Mouse (Mus musculus) olfactory bulb, adult 2 months (tissue): ENCODE data around the gene Chd5. TPM values are rescaled to one million over a fixed set of nuclear protein-coding genes. Genes with fewer than 3 reads are reported as not detected.

Experiments
- H3K27ac ChIP-seq: fragments of 200-500 bp; 2 replicates; pipeline ENCODE4 v1.5.1; 2012; ENCODE audit warnings: low read depth, low read length; ENCODE audit not compliant: insufficient read depth
- H3K4me1 ChIP-seq: fragments of 200-500 bp; 2 replicates; pipeline ENCODE4 v1.6.1; 2012; ENCODE audit warnings: low read length; ENCODE audit not compliant: control insufficient read depth, insufficient read depth
- H3K4me3 ChIP-seq: fragments of 200-500 bp; 2 replicates; pipeline ENCODE4 v1.5.1; 2012; ENCODE audit warnings: mild to moderate bottlenecking, low read depth, low read length, moderate library complexity; ENCODE audit not compliant: insufficient read depth
- CTCF ChIP-seq: fragments of 200-500 bp; IDR thresholded peaks from 2 replicates; pipeline ENCODE4 v1.5.1; 2012; ENCODE audit warnings: low read depth, mild to moderate bottlenecking, low read length, moderate library complexity; ENCODE audit not compliant: insufficient read depth
- POLR2A ChIP-seq: fragments of 200-500 bp; IDR thresholded peaks from 2 replicates; pipeline ENCODE4 v1.6.1; 2012; ENCODE audit warnings: mild to moderate bottlenecking, low read depth, low read length, moderate library complexity; ENCODE audit not compliant: insufficient read depth
- WGBS: fragments of 180-500 bp; shearing (Covaris S2); methylation state at CpG from one replicate; pipeline ENCODE4 v1.1.7; 2018; 5-methylcytosine and 5-hydroxymethylcytosine counted together
- polyA plus RNA-seq: library from polyadenylated mRNA; stranded (reverse); fragments of >200 nt; gene quantifications from 2 replicates; pipeline ENCODE4 v1.2.4, GENCODE M21; 2012; ENCODE audit warnings: low replicate concordance; ENCODE audit not compliant: missing spikeins, insufficient read depth, insufficient read length

Chd5 gene
- polyA plus RNA-seq: 36.3 TPM in 1 of 2 replicates, not detected in the other

GRCm38 (mm10) chr4:152338419-152339292 is at the start of gene Chd5:
Gene Chd5 (plus strand): TSS chr4:152338651.
- Histone ChIP-seq H3K4me3 (peak within 1 kb of the TSS; percentile 73), H3K4me1 (peaks cover 43% of the 10 kb centered on the region), H3K27ac (peak within 1 kb of the TSS; percentile 58)
- under 1% methylated on average over 103 of the region's 120 CpGs for WGBS
- TF ChIP-seq CTCF (no peak), POLR2A (peak; percentile 21; the same call in 1 of the 2 replicates)

DNA sequence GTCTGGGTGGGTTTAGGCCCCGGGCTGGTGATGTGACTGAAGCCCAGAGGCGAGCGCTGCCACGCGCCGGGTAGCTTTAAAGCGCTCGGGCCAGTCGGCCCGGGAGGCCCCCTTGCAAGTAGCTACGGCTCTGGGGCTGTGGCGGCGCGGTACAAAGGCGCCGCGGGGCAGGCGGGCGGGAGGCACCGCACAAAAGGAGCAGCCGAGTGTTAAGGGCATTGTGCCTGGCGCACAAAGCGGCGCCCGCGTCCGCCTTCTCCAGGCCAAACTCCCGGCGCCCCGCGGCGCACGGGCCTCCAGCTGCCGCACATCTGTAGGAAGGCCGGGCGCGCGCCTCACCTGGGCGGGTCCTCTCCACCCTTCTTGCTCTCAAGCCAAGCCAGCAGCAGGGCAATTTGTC is 48.1 kb upstream of the Chd5 start:
- Histone ChIP-seq H3K4me1 (peaks cover 55% of the 10 kb centered on the region), H3K27ac (no peak overlapping the region), H3K4me3 (peak overlapping the region; percentile 4)
- 2% methylated on average over 39 of the region's 39 CpGs for WGBS
- no peak for TF ChIP-seq CTCF
- no peak for TF ChIP-seq POLR2A

GRCm38 (mm10) chr4:152290991-152291390 is 47.5 kb upstream of the Chd5 start:
- Histone ChIP-seq H3K4me1 (peaks cover 53% of the 10 kb centered on the region), H3K4me3 (no peak overlapping the region), H3K27ac (no peak overlapping the region)
- 53% methylated on average over 11 of the region's 11 CpGs for WGBS
- TF ChIP-seq CTCF: no peak
- TF ChIP-seq POLR2A: no peak

GRCm38 (mm10) chr4:152291562-152291961 is 46.9 kb upstream of the Chd5 start, which contains the start of gene Hes3:
Gene Hes3 (minus strand): TSS chr4:152291662.
- H3K4me1 ChIP-seq: peaks cover 47% of the 10 kb centered on the region
- TF ChIP-seq POLR2A: no peak
- TF ChIP-seq CTCF: no peak
- H3K27ac ChIP-seq: peak within 1 kb of the TSS; percentile 26; the same call in 1 of the 2 replicates
- 35% methylated on average over 6 of the region's 6 CpGs for whole genome bisulfite sequencing
- H3K4me3 ChIP-seq: peak within 1 kb of the TSS; percentile 4; the same call in 1 of the 2 replicates

GRCm38 (mm10) chr4:152292102-152292765 is 46.2 kb upstream of the Chd5 start:
- H3K4me3 ChIP-seq: no peak overlapping the region
- no peak overlapping the region for H3K27ac ChIP-seq
- 14% methylated on average over 12 of the region's 12 CpGs for WGBS
- peaks cover 40% of the 10 kb centered on the region for H3K4me1 ChIP-seq
- TF ChIP-seq CTCF (no peak), POLR2A (no peak)

DNA sequence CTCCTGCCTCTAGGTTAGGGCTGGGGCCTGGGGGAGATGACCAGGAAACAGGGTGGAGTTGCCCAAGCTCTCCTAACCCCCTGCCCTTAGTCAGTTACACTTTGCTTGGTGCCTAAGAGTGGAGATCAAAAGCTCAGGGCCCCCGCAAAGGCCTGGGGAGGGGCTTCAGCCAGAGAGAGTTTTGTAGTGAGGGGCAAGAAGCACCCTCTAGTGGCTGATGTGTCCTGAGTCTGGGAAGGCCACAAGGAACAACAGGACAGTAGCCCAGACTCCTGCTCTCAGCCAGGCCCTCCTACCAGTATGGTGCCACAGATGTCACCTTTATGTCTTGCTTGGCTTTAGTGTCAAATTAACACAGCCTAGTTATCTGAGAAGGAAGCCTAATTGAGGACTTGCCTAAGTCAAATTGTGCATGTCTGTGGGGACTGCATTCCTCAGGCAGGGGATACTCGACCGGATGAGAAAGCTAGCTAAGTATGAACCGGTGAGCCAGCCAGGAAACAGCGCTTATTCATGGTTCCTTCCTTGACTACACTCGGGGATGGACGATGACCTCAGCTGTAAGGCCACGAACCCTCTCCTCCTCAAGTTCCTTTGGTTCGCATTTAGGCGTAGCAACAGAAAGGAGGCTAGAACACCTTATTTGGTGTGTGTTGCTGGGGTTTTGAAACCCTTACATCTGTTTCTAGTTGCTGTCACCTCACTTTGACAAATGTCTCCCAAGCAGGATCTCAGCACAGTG is 44.1 kb upstream of the Chd5 start:
- H3K27ac ChIP-seq: no peak overlapping the region
- 64% methylated on average over 10 of the region's 10 CpGs for WGBS
- TF ChIP-seq POLR2A: no peak
- no peak for TF ChIP-seq CTCF
- peaks cover 45% of the 10 kb centered on the region for H3K4me1 ChIP-seq
- H3K4me3 ChIP-seq: no peak overlapping the region

DNA sequence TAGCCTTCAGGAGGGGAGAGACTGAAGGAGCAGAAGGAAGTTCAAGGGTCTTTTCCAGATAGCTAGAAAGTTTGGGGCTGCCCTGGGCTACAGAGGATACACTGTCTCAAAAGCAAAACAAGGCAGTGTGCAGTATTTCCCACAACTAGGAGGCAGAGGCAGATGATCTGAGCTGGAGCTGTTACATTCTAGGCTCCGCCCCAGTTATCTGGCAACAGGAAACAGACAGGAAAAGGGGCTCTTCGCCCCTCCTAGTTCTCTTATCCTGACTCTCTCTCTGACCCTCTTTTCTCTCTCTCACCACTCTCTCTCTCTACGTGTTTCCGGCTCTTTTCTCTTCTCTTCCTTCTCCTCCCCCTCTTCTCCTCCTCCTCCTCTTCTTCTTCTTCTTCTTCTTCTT is 42.5 kb upstream of the Chd5 start:
- Histone ChIP-seq H3K27ac (no peak overlapping the region), H3K4me1 (peaks cover 35% of the 10 kb centered on the region), H3K4me3 (no peak overlapping the region)
- no peak for TF ChIP-seq CTCF
- WGBS: 61% methylated on average over 4 of the region's 4 CpGs

GRCm38 (mm10) chr4:152296371-152296770 is 42.1 kb upstream of the Chd5 start:
- peaks cover 30% of the 10 kb centered on the region for H3K4me1 ChIP-seq

More at GRCm38 (mm10) chr4:152296371-152296770, 42.1 kb upstream of the Chd5 start:
- Histone ChIP-seq H3K27ac (no peak overlapping the region), H3K4me3 (peak overlapping the region; percentile 76)
- 17% methylated on average over 8 of the region's 8 CpGs for WGBS
- TF ChIP-seq POLR2A: no peak
- no peak for TF ChIP-seq CTCF
